8 mouse cellular contexts compared by ENCODE assay signal in the genomic region with DNA sequence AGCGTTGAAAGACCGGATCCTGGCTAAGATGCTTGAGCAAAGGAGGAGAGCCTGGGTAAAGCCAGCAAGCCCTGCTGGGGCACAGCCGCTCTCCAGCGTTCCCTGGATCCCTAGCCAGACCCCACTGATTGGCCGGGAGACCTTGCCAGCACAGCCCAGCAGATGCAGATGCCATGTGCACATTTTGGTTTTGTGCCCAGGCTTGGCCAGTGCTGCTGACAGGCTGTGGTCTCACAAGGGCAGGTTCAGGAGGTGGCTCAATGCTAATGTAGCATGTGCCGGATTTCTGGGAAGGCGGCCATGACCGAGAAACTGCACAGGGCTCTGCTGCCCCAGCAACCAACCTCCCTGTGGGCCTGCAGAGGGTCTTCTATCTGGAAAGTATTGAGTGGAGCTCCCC.
A peak's percentile ranks its signal among the peaks of the same experiment; 100 is the strongest.
DNase-seq lines count a peak whose midpoint lies in the region.

No protein-coding gene starts in this region.

- peak; percentile 17 for DNase-seq in ovary, adult 18-20 months (ENCODE audit: low spot score)
- DNase-seq in ovary, postnatal 14 days (ENCODE audit: low spot score) = no peak
- DNase-seq in cerebellum, adult 18-20 months = peak; percentile 85 to 86
- DNase-seq in gastrocnemius, adult 18-20 months (ENCODE audit: low spot score) = peak; percentile 90
- peak; percentile 80 to 86 for DNase-seq in layer of hippocampus, adult 8-10 months (ENCODE audit: low spot score in 2 of 2)
- peak; percentile 63 for DNase-seq in right cerebral cortex, postnatal 25 days
- DNase-seq in embryo, embryonic 10.5 days (ENCODE audit: low spot score) = no peak
- no peak for DNase-seq in T-cell, adult 2 months (ENCODE audit: low spot score)

Comparison
In these comparisons a context has a peak if more than half of its experiments do, and no peak if none do; other contexts are left out.
1. DNase-seq: peak in ovary, adult 18-20 months (single experiment), cerebellum, adult 18-20 months (2 of 2), gastrocnemius, adult 18-20 months (single experiment), layer of hippocampus, adult 8-10 months (2 of 2) and right cerebral cortex, postnatal 25 days (single experiment); none in ovary, postnatal 14 days (single experiment), embryo, embryonic 10.5 days (single experiment) and T-cell, adult 2 months (single experiment).